Mouse (Mus musculus) lung, postnatal 0 days (tissue): ENCODE measurements at regions not wholly inside any gene's neighbourhood (a gene's known extent, or its start where the extent isn't known, plus 50 kb on each side); places are given as distances from the start of the nearest gene placed in this dataset.

ENCODE experiments used
- CTCF ChIP-seq: IDR thresholded peaks from 2 replicates; pipeline ENCODE4 v1.5.1; 2016; ENCODE audit warnings: antibody characterized with exemption, mild to moderate bottlenecking
- EP300 ChIP-seq: IDR thresholded peaks from 2 replicates; pipeline ENCODE4 v1.6.1; 2016; ENCODE audit warnings: antibody characterized with exemption, mild to moderate bottlenecking, control low read depth

DNA sequence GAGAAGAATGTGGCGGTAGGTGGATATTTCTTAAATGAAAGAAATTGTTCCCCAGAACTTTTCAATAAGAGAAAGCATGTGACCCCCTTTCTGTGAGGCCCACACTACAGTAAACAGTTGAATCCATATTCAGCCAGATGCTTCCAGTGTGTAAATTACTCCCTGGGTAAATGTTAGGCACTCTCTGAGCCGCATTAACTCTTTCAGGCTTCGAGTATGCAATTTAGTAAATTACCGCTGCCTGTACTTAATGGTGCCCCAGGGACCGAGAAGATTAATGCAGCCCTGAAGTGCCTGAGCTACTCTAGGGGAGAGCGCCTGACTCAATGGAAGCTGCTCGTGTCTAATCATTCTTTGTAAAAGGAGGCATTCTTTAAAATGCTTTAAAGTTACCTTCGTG lies 137.9 kb upstream of the Tenm3 start:
- TF ChIP-seq EP300: no peak
- TF ChIP-seq CTCF: no peak
